Mouse (Mus musculus) olfactory bulb, adult 2 months (tissue): ENCODE data around the gene Lrrc10b. TPM values are rescaled to one million over a fixed set of nuclear protein-coding genes. Genes with fewer than 3 reads are reported as not detected.

Experiments
- H3K27ac ChIP-seq: fragments of 200-500 bp; 2 replicates; pipeline ENCODE4 v1.5.1; 2012; ENCODE audit warnings: low read depth, low read length; ENCODE audit not compliant: insufficient read depth
- H3K4me1 ChIP-seq: fragments of 200-500 bp; 2 replicates; pipeline ENCODE4 v1.6.1; 2012; ENCODE audit warnings: low read length; ENCODE audit not compliant: control insufficient read depth, insufficient read depth
- H3K4me3 ChIP-seq: fragments of 200-500 bp; 2 replicates; pipeline ENCODE4 v1.5.1; 2012; ENCODE audit warnings: mild to moderate bottlenecking, low read depth, low read length, moderate library complexity; ENCODE audit not compliant: insufficient read depth
- CTCF ChIP-seq: fragments of 200-500 bp; IDR thresholded peaks from 2 replicates; pipeline ENCODE4 v1.5.1; 2012; ENCODE audit warnings: low read depth, mild to moderate bottlenecking, low read length, moderate library complexity; ENCODE audit not compliant: insufficient read depth
- POLR2A ChIP-seq: fragments of 200-500 bp; IDR thresholded peaks from 2 replicates; pipeline ENCODE4 v1.6.1; 2012; ENCODE audit warnings: mild to moderate bottlenecking, low read depth, low read length, moderate library complexity; ENCODE audit not compliant: insufficient read depth
- WGBS: fragments of 180-500 bp; shearing (Covaris S2); methylation state at CpG from one replicate; pipeline ENCODE4 v1.1.7; 2018; 5-methylcytosine and 5-hydroxymethylcytosine counted together
- polyA plus RNA-seq: library from polyadenylated mRNA; stranded (reverse); fragments of >200 nt; gene quantifications from 2 replicates; pipeline ENCODE4 v1.2.4, GENCODE M21; 2012; ENCODE audit warnings: low replicate concordance; ENCODE audit not compliant: missing spikeins, insufficient read depth, insufficient read length

Gene Lrrc10b
- polyA plus RNA-seq = not detected in 2 replicates

GRCm38 (mm10) chr19:10456752-10457483 lies at the start of gene Lrrc10b:
TSS of gene Lrrc10b (minus strand) at chr19:10457473.
- H3K4me1 ChIP-seq = peaks cover 26% of the 10 kb centered on the region
- H3K27ac ChIP-seq = no peak within 1 kb of the TSS
- H3K4me3 ChIP-seq = peak within 1 kb of the TSS; percentile 43
- 0 out of 2 replicates have a peak, but pooled peaks have one; percentile 2 for TF ChIP-seq POLR2A
- no peak for TF ChIP-seq CTCF
- under 1% methylated on average over 96 of the region's 96 CpGs for WGBS

- H3K27ac ChIP-seq = no peak overlapping the region
- TF ChIP-seq CTCF (peak; percentile 72), POLR2A (no peak)
- 9% methylated on average over 4 of the region's 4 CpGs for WGBS
- no peak overlapping the region for H3K4me3 ChIP-seq
- H3K4me1 ChIP-seq = 0 out of 2 replicates have a peak, but pooled peaks cover 2% of the 10 kb centered on the region
These were observed 45.3 kb upstream of the Lrrc10b start for GRCm38 (mm10) chr19:10502571-10502970.

DNA sequence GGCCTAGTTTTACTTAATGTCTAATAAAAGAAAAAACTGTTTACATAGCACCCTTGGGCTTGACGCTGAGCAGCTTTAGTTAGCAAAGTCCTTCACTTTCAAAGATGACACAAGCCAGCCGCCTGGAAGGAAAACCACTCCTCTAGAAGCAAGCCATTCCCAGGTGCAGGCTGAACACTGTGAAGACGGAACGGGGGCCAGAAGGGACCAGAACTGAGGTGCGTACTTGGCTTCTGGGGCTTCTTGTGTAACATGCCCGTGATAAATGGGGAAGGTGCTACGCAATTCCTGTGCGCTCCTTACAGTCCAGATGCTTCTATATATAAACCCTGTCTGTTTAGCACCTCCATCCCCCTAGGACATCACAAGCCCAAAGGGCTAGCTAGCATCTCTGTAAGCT lies 43.3 kb upstream of the Lrrc10b start:
- no peak overlapping the region for H3K4me3 ChIP-seq
- no peak overlapping the region for H3K27ac ChIP-seq
- H3K4me1 ChIP-seq = peaks cover 9% of the 10 kb centered on the region
- 85% methylated on average over 8 of the region's 8 CpGs for WGBS
- no peak for TF ChIP-seq CTCF
- no peak for TF ChIP-seq POLR2A

DNA sequence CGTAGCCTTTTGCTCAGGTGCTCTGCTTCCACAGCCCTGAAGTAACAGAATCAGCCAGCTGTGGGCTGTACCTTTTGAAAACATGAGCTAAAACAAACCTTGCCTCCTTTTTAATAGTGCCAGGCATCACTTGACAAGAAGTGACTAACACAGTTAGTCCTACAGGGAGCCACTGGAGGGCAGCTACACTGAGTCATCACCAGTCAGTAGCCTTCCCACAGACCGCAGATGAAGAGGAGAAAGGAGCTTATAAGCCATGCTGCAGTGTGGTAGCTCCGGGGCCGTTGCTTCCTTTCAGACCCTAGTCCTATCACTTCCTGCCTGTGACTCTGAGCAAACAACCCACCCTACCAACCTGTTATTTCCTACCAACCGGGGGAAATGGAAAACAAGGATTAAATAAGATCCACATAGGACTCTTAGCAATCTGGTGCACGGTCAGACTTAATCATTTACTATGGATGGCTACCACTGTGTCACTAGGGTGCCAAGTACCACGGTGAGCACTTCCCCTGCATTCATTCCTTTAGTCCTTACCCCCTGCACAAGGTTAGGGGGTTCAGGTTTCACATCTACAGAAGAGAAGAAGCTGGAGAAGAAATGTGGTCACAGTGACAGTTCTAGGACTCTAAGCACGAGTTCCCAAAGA lies 40.4 kb upstream of the Lrrc10b start:
- 36% methylated on average over 8 of the region's 8 CpGs for WGBS
- no peak overlapping the region for H3K4me3 ChIP-seq
- TF ChIP-seq CTCF = no peak
- no peak for TF ChIP-seq POLR2A
- peaks cover 9% of the 10 kb centered on the region for H3K4me1 ChIP-seq
- H3K27ac ChIP-seq = 0 out of 2 replicates have a peak overlapping the region, but pooled peaks have one; percentile 23

DNA sequence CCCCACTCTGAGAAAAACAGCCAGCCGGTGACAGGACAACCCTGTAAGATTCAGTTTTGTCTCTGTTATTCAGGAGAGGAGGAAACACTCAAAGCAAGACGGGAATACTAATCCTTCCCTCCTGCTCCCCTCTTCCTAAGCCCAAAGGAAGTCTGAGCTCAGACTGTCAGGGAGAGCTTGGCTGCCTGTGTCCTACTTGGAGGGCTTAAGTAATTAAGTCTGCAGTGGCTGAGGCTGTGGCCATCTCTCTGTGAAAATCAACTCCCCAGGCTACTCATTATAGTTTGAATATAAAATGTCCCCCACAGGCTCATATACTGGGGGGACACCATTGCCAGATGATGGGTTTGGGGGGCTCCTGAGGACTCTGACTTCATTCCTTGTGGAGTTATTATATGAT lies 39.7 kb upstream of the Lrrc10b start:
- Histone ChIP-seq H3K4me1 (peaks cover 9% of the 10 kb centered on the region), H3K4me3 (no peak overlapping the region), H3K27ac (no peak overlapping the region)
- WGBS = 49% methylated on average over 2 of the region's 2 CpGs
- no peak for TF ChIP-seq CTCF
- no peak for TF ChIP-seq POLR2A

- WGBS = 76% methylated on average over 1 of the region's 1 CpGs
- no peak overlapping the region for H3K4me3 ChIP-seq
- TF ChIP-seq POLR2A = no peak
- no peak for TF ChIP-seq CTCF
- H3K27ac ChIP-seq = no peak overlapping the region
- H3K4me1 ChIP-seq = peaks cover 9% of the 10 kb centered on the region
These were observed 38.4 kb upstream of the Lrrc10b start for GRCm38 (mm10) chr19:10495670-10496069.

GRCm38 (mm10) chr19:10486264-10486738 lies 29.0 kb upstream of the Lrrc10b start:
- H3K27ac ChIP-seq = no peak overlapping the region
- H3K4me3 ChIP-seq = no peak overlapping the region
- TF ChIP-seq CTCF (peak; percentile 76), POLR2A (no peak)
- 23% methylated on average over 9 of the region's 9 CpGs for WGBS
- H3K4me1 ChIP-seq = no peaks in the 10 kb centered on the region

DNA sequence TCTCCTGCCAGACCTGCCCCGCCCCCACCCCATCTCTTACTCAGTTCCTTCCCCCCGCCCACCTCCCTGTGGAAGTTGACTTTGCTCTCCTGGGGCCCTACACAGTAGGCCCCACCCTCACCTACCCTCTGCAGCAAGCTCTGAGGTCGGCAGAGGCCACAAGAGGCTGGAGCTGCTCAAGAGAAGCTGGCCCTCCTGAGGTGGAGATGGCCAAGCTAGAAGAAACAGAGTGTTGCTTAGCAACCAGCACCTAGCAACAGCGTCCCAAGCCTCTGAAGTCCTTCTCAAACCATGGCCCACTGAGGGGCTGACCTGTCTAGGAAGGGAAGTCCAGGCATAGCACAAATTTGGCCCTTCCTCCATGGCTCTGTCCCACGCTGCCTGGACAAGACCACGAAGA lies 25.4 kb upstream of the Lrrc10b start, which contains the start of gene Ppp1r32:
Gene Ppp1r32, minus strand, starts transcription at position 226 of the 400 bp plus-strand sequence.
- WGBS = 57% methylated on average over 6 of the region's 6 CpGs
- Histone ChIP-seq H3K27ac (no peak within 1 kb of the TSS), H3K4me3 (no peak within 1 kb of the TSS), H3K4me1 (no peaks in the 10 kb centered on the region)
- TF ChIP-seq CTCF = no peak
- TF ChIP-seq POLR2A = no peak

DNA sequence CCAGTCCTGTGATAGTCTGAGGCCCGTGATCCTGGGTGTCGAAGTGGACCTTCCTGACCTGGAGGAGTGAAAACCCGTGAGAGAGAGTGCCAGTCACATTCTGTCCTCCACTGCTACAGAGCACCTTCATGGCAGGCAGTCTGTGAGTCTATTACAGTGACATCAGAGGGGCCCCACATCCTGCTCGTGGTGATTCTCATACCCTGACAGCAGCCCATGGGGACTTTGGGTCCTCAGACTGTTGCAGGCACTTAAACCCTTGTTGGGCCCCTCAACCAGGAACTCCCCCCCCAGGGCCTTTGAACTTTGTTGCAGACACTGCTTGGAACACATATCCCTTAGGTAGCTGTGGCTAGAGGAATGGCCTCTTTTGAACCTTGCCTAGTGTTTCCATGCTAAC lies 22.3 kb upstream of the Lrrc10b start:
- Histone ChIP-seq H3K4me3 (no peak overlapping the region), H3K4me1 (no peaks in the 10 kb centered on the region), H3K27ac (no peak overlapping the region)
- WGBS = 81% methylated on average over 4 of the region's 4 CpGs
- TF ChIP-seq POLR2A (no peak), CTCF (no peak)
